9 mouse cellular contexts compared by ENCODE assay signal in genomic region chr11:107024406-107024805, GRCm38 (mm10). TPM values are rescaled to one million over a fixed set of nuclear protein-coding genes. Genes with fewer than 3 reads are reported as not detected.
A peak's percentile ranks its signal among the peaks of the same experiment; 100 is the strongest.
DNase-seq lines count a peak whose midpoint lies in the region; ATAC-seq lines count a peak whose summit lies in the region.
"Had no signal": no experiment of that assay in that cellular context is flagged by ENCODE, and none has a peak within 500 bp of the region (broad histone marks: within the 10 kb centered on the region; RNA-seq: fewer than 3 reads in every experiment).

No protein-coding gene starts in this region.

- H3K27me3 ChIP-seq in heart, embryonic 14.5 days (ENCODE audit: control insufficient read depth, insufficient read depth, low read length): peaks cover 5% of the 10 kb centered on the region; the same call in 1 of the 2 replicates
- H3K27me3 ChIP-seq in heart, embryonic 11.5 days (ENCODE audit: control insufficient read depth, insufficient read depth, low read length): peaks cover 3% of the 10 kb centered on the region; the same call in 1 of the 2 replicates
- H3K27me3 ChIP-seq in embryonic facial prominence, embryonic 14.5 days (replicated peaks; ENCODE audit: control insufficient read depth, insufficient read depth, low read length): peaks cover 6% of the 10 kb centered on the region
- H3K27me3 ChIP-seq in hindbrain, embryonic 15.5 days: no peaks in the 10 kb centered on the region
- no peaks in the 10 kb centered on the region for H3K27me3 ChIP-seq in midbrain, embryonic 16.5 days (ENCODE audit: control insufficient read depth, insufficient read depth, low read depth, low read length)

- no peak for DNase-seq in embryonic facial prominence, embryonic 14.5 days (ENCODE audit: low spot score)
- no peak for DNase-seq in retina, embryonic 14.5 days (ENCODE audit: low spot score)
- DNase-seq in spleen, postnatal 14 days (ENCODE audit: low spot score in 2 of 2): no peak
- no peak for DNase-seq in gastrocnemius, adult 18-20 months (ENCODE audit: low spot score)
- DNase-seq: lung, postnatal 36 days had no signal

- peaks cover 13 to 19% of the 10 kb centered on the region in 2 experiments for H3K4me1 ChIP-seq in heart, embryonic 14.5 days (ENCODE audit: control insufficient read depth in 2 of 2, insufficient read depth in 2 of 2, low read length in 2 of 2)
- H3K4me1 ChIP-seq in heart, embryonic 11.5 days (ENCODE audit: control insufficient read depth, insufficient read depth, low read length): 0 out of 2 replicates have a peak, but pooled peaks cover 4% of the 10 kb centered on the region
- H3K4me1 ChIP-seq in embryonic facial prominence, embryonic 14.5 days (ENCODE audit: control insufficient read depth, insufficient read depth, low read length): peaks cover 18% of the 10 kb centered on the region
- H3K4me1 ChIP-seq in hindbrain, embryonic 15.5 days (replicated peaks): peaks cover 37% of the 10 kb centered on the region
- peaks cover 20% of the 10 kb centered on the region for H3K4me1 ChIP-seq in midbrain, embryonic 16.5 days (ENCODE audit: control insufficient read depth, insufficient read depth, low read length)

- no peaks in the 10 kb centered on the region for H3K36me3 ChIP-seq in heart, embryonic 14.5 days (ENCODE audit: control insufficient read depth, insufficient read depth, low read length)
- H3K36me3 ChIP-seq in heart, embryonic 11.5 days (ENCODE audit: control insufficient read depth, insufficient read depth, low read length): no peaks in the 10 kb centered on the region
- H3K36me3 ChIP-seq in embryonic facial prominence, embryonic 14.5 days (ENCODE audit: control insufficient read depth, insufficient read depth, low read length): no peaks in the 10 kb centered on the region
- no peaks in the 10 kb centered on the region for H3K36me3 ChIP-seq in hindbrain, embryonic 15.5 days
- H3K36me3 ChIP-seq in midbrain, embryonic 16.5 days (ENCODE audit: control insufficient read depth, insufficient read depth, low read length): no peaks in the 10 kb centered on the region

- no peak overlapping the region for H3K27ac ChIP-seq in heart, embryonic 14.5 days (replicated peaks in 1 of 2; ENCODE audit: control insufficient read depth in 1 of 2, insufficient read depth in 1 of 2, low read depth in 2 of 2, low read length in 2 of 2)
- no peak overlapping the region for H3K27ac ChIP-seq in heart, embryonic 11.5 days (ENCODE audit: low read depth, low read length)
- H3K27ac ChIP-seq in embryonic facial prominence, embryonic 14.5 days (replicated peaks; ENCODE audit: low read depth, low read length): no peak overlapping the region
- 0 out of 2 replicates have a peak overlapping the region, but pooled peaks have one; percentile 1 for H3K27ac ChIP-seq in hindbrain, embryonic 15.5 days (replicated peaks)
- no peak overlapping the region for H3K27ac ChIP-seq in midbrain, embryonic 16.5 days (ENCODE audit: low read length)

- no peak for ATAC-seq in heart, embryonic 14.5 days (ENCODE audit: insufficient number of reproducible peaks, insufficient read depth, low FRiP score, low read depth)
- no peak for ATAC-seq in heart, embryonic 11.5 days (replicated peaks; ENCODE audit: insufficient number of reproducible peaks, low FRiP score, low TSS enrichment)
- no peak for ATAC-seq in embryonic facial prominence, embryonic 14.5 days (ENCODE audit: low read depth)
- ATAC-seq in hindbrain, embryonic 15.5 days (ENCODE audit: low FRiP score, low read depth): no peak
- no peak for ATAC-seq in midbrain, embryonic 16.5 days

- no peak overlapping the region for H3K4me3 ChIP-seq in heart, embryonic 14.5 days (ENCODE audit: control insufficient read depth in 1 of 2, insufficient read depth in 1 of 2, low read depth in 1 of 2, low read length in 2 of 2)
- no peak overlapping the region for H3K4me3 ChIP-seq in heart, embryonic 11.5 days (ENCODE audit: low read depth, low read length)
- H3K4me3 ChIP-seq in embryonic facial prominence, embryonic 14.5 days (ENCODE audit: low read depth, low read length): no peak overlapping the region
- no peak overlapping the region for H3K4me3 ChIP-seq in hindbrain, embryonic 15.5 days
- no peak overlapping the region for H3K4me3 ChIP-seq in midbrain, embryonic 16.5 days (ENCODE audit: low read depth, low read length)

- 56% methylated on average over 4 of the region's 4 CpGs for WGBS in heart, embryonic 14.5 days
- WGBS in heart, embryonic 11.5 days (ENCODE audit: insufficient replicate concordance): 56% methylated on average over 4 of the region's 4 CpGs
- 40% methylated on average over 4 of the region's 4 CpGs for WGBS in embryonic facial prominence, embryonic 14.5 days
- WGBS in hindbrain, embryonic 15.5 days: 57% methylated on average over 4 of the region's 4 CpGs
- 58% methylated on average over 4 of the region's 4 CpGs for WGBS in midbrain, embryonic 16.5 days

- H3K9ac ChIP-seq in heart, embryonic 14.5 days (ENCODE audit: low read length): no peak overlapping the region
- no peak overlapping the region for H3K9ac ChIP-seq in heart, embryonic 11.5 days (ENCODE audit: low read depth, low read length)
- H3K9ac ChIP-seq in embryonic facial prominence, embryonic 14.5 days (ENCODE audit: low read depth, low read length): no peak overlapping the region
- H3K9ac ChIP-seq in hindbrain, embryonic 15.5 days: no peak overlapping the region
- H3K9ac ChIP-seq in midbrain, embryonic 16.5 days (ENCODE audit: low read depth, low read length): no peak overlapping the region

- 0 out of 2 replicates have a peak overlapping the region, but pooled peaks have one; percentile 99 for H3K4me2 ChIP-seq in heart, embryonic 14.5 days (ENCODE audit: low read length)
- H3K4me2 ChIP-seq in heart, embryonic 11.5 days: no peak overlapping the region
- H3K4me2 ChIP-seq in embryonic facial prominence, embryonic 14.5 days (ENCODE audit: low read depth, low read length): peak overlapping the region; percentile 96
- peak overlapping the region; percentile 97 for H3K4me2 ChIP-seq in hindbrain, embryonic 15.5 days
- peak overlapping the region; percentile 85 for H3K4me2 ChIP-seq in midbrain, embryonic 16.5 days (ENCODE audit: low read length)

- no peaks in the 10 kb centered on the region for H3K9me3 ChIP-seq in heart, embryonic 14.5 days (ENCODE audit: control insufficient read depth, low read length)
- H3K9me3 ChIP-seq in heart, embryonic 11.5 days (replicated peaks; ENCODE audit: control insufficient read depth, low read length): no peaks in the 10 kb centered on the region
- no peaks in the 10 kb centered on the region for H3K9me3 ChIP-seq in embryonic facial prominence, embryonic 14.5 days (ENCODE audit: control insufficient read depth, low read length)
- no peaks in the 10 kb centered on the region for H3K9me3 ChIP-seq in hindbrain, embryonic 15.5 days
- no peaks in the 10 kb centered on the region for H3K9me3 ChIP-seq in midbrain, embryonic 16.5 days (replicated peaks; ENCODE audit: control insufficient read depth, low read length, poor library complexity, severe bottlenecking)

RNA-seq across cellular contexts. Expression of gene 1810010H24Rik, which starts 1.1 kb away (rescaled TPM):
- 3.1 and 4.1 TPM in 2 replicates for polyA plus RNA-seq in heart, embryonic 14.5 days (2014; fragmentation: Nextera tagmentation; extraction: Ambion mirVana)
- 1.7 and 2.8 TPM in 2 replicates for polyA plus RNA-seq in heart, embryonic 11.5 days (2014; fragmentation: Nextera tagmentation; extraction: Ambion mirVana)
- polyA plus RNA-seq in embryonic facial prominence, embryonic 14.5 days (2014; fragmentation: Nextera tagmentation; extraction: Ambion mirVana): 4.1 and 4.3 TPM in 2 replicates
- 6.1 and 6.3 TPM in 2 replicates for polyA plus RNA-seq in hindbrain, embryonic 15.5 days (2015; fragmentation: Nextera tagmentation; extraction: Ambion mirVana)
- 5.8 and 6.8 TPM in 2 replicates for polyA plus RNA-seq in midbrain, embryonic 16.5 days (2015; fragmentation: Nextera tagmentation; extraction: Ambion mirVana)
- 1 to 10 TPM; 1.5 TPM for total RNA-seq in gastrocnemius, adult 18-20 months (2021)

RNA-seq across cellular contexts. Expression of gene Kpna2, which starts 25.1 kb away (rescaled TPM):
- 228 and 258 TPM in 2 replicates for polyA plus RNA-seq in heart, embryonic 14.5 days (2014; fragmentation: Nextera tagmentation; extraction: Ambion mirVana)
- 342 and 382 TPM in 2 replicates for polyA plus RNA-seq in heart, embryonic 11.5 days (2014; fragmentation: Nextera tagmentation; extraction: Ambion mirVana)
- 294 and 347 TPM in 2 replicates for polyA plus RNA-seq in embryonic facial prominence, embryonic 14.5 days (2014; fragmentation: Nextera tagmentation; extraction: Ambion mirVana)
- 166 and 182 TPM in 2 replicates for polyA plus RNA-seq in hindbrain, embryonic 15.5 days (2015; fragmentation: Nextera tagmentation; extraction: Ambion mirVana)
- 137 and 153 TPM in 2 replicates for polyA plus RNA-seq in midbrain, embryonic 16.5 days (2015; fragmentation: Nextera tagmentation; extraction: Ambion mirVana)
- total RNA-seq in gastrocnemius, adult 18-20 months (2021): 10 to 100 TPM in 1 of 2 experiments, 1 to 10 TPM in 1; 9.4 to 10.3 TPM
